Mouse (Mus musculus): ENCODE data around the gene Zfp954. TPM values are rescaled to one million over a fixed set of nuclear protein-coding genes. Genes with fewer than 3 reads are reported as not detected.

Gene Zfp954
- total RNA-seq (2023): 37.3 TPM

DNA sequence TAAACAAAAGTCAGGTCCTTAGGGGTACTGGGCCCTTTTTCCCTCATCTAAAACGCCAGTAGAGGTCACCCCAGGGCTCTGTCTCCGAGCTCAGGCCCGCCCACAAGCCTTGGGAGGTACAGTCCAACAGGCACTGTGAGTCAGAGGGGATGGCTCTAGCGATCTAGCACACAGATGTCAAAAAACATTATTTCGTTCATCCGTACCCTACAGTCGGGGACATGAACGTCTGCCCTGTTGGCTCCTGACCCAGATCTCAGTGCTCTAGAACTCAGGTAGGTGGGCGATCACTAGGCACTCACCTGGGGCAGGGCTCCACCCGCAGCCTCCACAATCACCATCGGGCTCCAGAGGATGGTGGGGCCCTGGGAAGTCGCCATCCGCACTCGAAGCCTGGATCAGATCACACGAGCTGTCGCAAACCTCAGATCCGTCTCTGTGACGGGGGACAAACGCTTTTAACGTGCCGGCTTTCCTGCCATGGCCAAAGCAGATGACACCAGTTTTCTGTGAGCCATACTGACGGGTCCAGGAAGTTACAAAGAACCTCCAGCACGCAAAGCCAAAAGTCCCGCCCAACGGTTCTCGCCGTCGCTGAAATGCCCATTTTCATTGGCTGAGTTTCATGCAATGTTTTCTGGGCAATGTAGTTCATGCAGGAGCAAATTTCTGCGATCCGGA lies at the start of gene Zfp954:
Gene Zfp954, minus strand, starts transcription at position 568 of the 681 bp plus-strand sequence.

DNA sequence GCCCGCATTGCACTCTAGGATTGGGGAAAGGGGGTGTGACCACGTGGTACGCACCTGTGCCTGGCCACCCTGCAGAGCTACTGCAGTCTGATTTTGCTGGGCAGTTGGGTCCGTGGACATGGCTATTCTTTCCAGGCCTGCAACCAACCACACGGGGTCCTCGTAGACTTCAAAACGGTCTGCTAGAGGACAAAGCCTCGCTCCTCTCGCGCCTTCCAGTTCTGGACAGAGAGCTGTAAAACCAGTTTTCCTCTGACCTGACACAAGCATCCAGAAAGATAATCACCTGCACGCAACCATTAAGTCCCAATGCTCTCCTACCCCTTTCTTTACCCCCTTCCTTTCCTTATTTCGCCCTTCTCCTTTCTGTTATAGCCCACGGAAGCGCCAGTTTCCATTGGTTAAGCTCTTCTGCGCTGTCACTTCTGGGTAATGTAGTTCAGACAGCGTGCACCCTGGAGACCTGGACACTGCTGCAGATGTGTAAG lies 15.1 kb upstream of the Zfp954 start, which contains the start of gene Zfp773:
Gene Zfp773, minus strand, starts transcription at position 377 of the 488 bp plus-strand sequence.

Other genes with a start within 250 kb of the Zfp954 start
- not detected for gene Aurkc, start 126.2 kb downstream of the Zfp954 start, total RNA-seq (2023)
- gene Zfp773, start 15.3 kb upstream of the Zfp954 start, total RNA-seq (2023): 6.2 TPM
- gene Zfp418, start 49.8 kb upstream of the Zfp954 start, total RNA-seq (2023): 2.1 TPM
- 1.6 TPM for gene Zfp772, start 88.5 kb upstream of the Zfp954 start, total RNA-seq (2023)
- gene Vmn2r29, start 125.8 kb upstream of the Zfp954 start, total RNA-seq (2023): not detected
- 2.1 TPM for gene Gm45844, start 156.8 kb upstream of the Zfp954 start, total RNA-seq (2023)
- gene Clcn4, start 179.4 kb upstream of the Zfp954 start, total RNA-seq (2023): 47.1 TPM
- not detected for gene Vmn2r30, start 216.1 kb upstream of the Zfp954 start, total RNA-seq (2023)